Mouse (Mus musculus): ENCODE data around the gene Sel1l3.

- TF ChIP-seq ZMIZ1 (IDR thresholded peaks at IDR 0.05; ENCODE audit: low read depth, low read length) (no peak), ZNF384 (IDR thresholded peaks at IDR 0.05; ENCODE audit: low read depth, low read length) (no peak), KAT2A (conservative IDR thresholded peaks at IDR 0.05; ENCODE audit: low read depth, low read length) (no peak)
Measured at GRCm38 (mm10) chr5:53193092-53194030, 20.4 kb downstream of the Sel1l3 start.

Measured in MEL (cell line).